28 mouse cellular contexts compared by ENCODE assay signal in genomic region chr4:129140808-129141207, GRCm38 (mm10). TPM values are rescaled to one million over a fixed set of nuclear protein-coding genes. Genes with fewer than 3 reads are reported as not detected.
DNase-seq lines count a peak whose midpoint lies in the region; ATAC-seq and TF ChIP-seq lines count a peak whose summit lies in the region.
"Had no signal": no experiment of that assay in that cellular context is flagged by ENCODE, and none has a peak within 500 bp of the region (broad histone marks: within the 10 kb centered on the region; RNA-seq: fewer than 3 reads in every experiment).

No protein-coding gene starts in this region.

- no peak overlapping the region for H3K4me2 ChIP-seq in heart, postnatal 0 days (ENCODE audit: low read depth, low read length)
- H3K4me2 ChIP-seq in liver, postnatal 0 days (ENCODE audit: low read depth, low read length) = 0 out of 2 replicates have a peak overlapping the region, but pooled peaks have one; percentile 1
- H3K4me2 ChIP-seq: embryonic facial prominence, embryonic 12.5 days; hindbrain, embryonic 12.5 days; midbrain, embryonic 12.5 days; neural tube, embryonic 12.5 days had no signal

- no peak overlapping the region for H3K4me3 ChIP-seq in heart, postnatal 0 days (ENCODE audit: low read depth, low read length)
- H3K4me3 ChIP-seq in G1E (ENCODE audit: low read depth, low read length) = no peak overlapping the region; the same call in 1 of the 2 replicates
- no peak overlapping the region for H3K4me3 ChIP-seq in liver, postnatal 0 days (ENCODE audit: low read depth, low read length)
- H3K4me3 ChIP-seq: embryonic facial prominence, embryonic 12.5 days; heart, embryonic 12.5 days; hindbrain, embryonic 12.5 days; left cerebral cortex, adult 2 months; limb, embryonic 10.5 days; midbrain, embryonic 12.5 days; neural tube, embryonic 12.5 days had no signal

- TF ChIP-seq CTCF in heart, postnatal 0 days (IDR thresholded peaks at IDR 0.05; ENCODE audit: low read depth) = no peak
- TF ChIP-seq CTCF in G1E (IDR thresholded peaks at IDR 0.05; ENCODE audit: low read depth, low read length) = no peak
- no peak for TF ChIP-seq CTCF in liver, postnatal 0 days (IDR thresholded peaks at IDR 0.05; ENCODE audit: low read depth)

- H3K36me3 ChIP-seq in heart, postnatal 0 days (replicated peaks; ENCODE audit: control insufficient read depth, insufficient read depth, low read length) = no peaks in the 10 kb centered on the region; the same call in none of the 2 replicates
- H3K36me3 ChIP-seq in G1E (replicated peaks) = peaks cover 48% of the 10 kb centered on the region
- no peaks in the 10 kb centered on the region for H3K36me3 ChIP-seq in liver, postnatal 0 days (replicated peaks; ENCODE audit: insufficient read depth, low read length)
- H3K36me3 ChIP-seq: hindbrain, embryonic 12.5 days; midbrain, embryonic 12.5 days had no signal

- H3K27me3 ChIP-seq in heart, postnatal 0 days (ENCODE audit: control insufficient read depth, insufficient read depth, low read length) = peaks cover 8% of the 10 kb centered on the region
- peaks cover 16% of the 10 kb centered on the region for H3K27me3 ChIP-seq in G1E (ENCODE audit: insufficient read depth, low read length)
- H3K27me3 ChIP-seq in liver, postnatal 0 days (ENCODE audit: insufficient read depth, low read length) = peaks cover 33% of the 10 kb centered on the region

- intact Hi-C loops in heart, postnatal 10 days (cut with DNase I) = no loop called here

- H3K9ac ChIP-seq in heart, postnatal 0 days (replicated peaks; ENCODE audit: low read depth, low read length) = no peak overlapping the region
- H3K9ac ChIP-seq in liver, postnatal 0 days (replicated peaks) = no peak overlapping the region
- H3K9ac ChIP-seq: embryonic facial prominence, embryonic 12.5 days; heart, embryonic 12.5 days; hindbrain, embryonic 12.5 days; midbrain, embryonic 12.5 days; neural tube, embryonic 12.5 days had no signal

- TF ChIP-seq EP300 in heart, postnatal 0 days (IDR thresholded peaks at IDR 0.05; ENCODE audit: low read depth) = no peak
- TF ChIP-seq EP300 in liver, postnatal 0 days (IDR thresholded peaks at IDR 0.05; ENCODE audit: low read depth) = peak; percentile 28; the same call in 1 of the 2 replicates

- WGBS in heart, postnatal 0 days = 85% methylated on average over 4 of the region's 4 CpGs
- WGBS in liver, postnatal 0 days (ENCODE audit: insufficient replicate concordance) = 47% methylated on average over 4 of the region's 4 CpGs

- H3K9me3 ChIP-seq in heart, postnatal 0 days (replicated peaks; ENCODE audit: control insufficient read depth, low read length) = no peaks in the 10 kb centered on the region
- no peaks in the 10 kb centered on the region for H3K9me3 ChIP-seq in G1E (replicated peaks)
- H3K9me3 ChIP-seq in liver, postnatal 0 days (ENCODE audit: low read length) = no peaks in the 10 kb centered on the region
- H3K9me3 ChIP-seq: embryonic facial prominence, embryonic 12.5 days; heart, embryonic 12.5 days; hindbrain, embryonic 12.5 days; limb, embryonic 10.5 days; midbrain, embryonic 12.5 days; neural tube, embryonic 12.5 days had no signal

- H3K27ac ChIP-seq in heart, postnatal 0 days (ENCODE audit: low read depth) = peak overlapping the region; percentile 86
- H3K27ac ChIP-seq in liver, postnatal 0 days (ENCODE audit: low read depth) = peak overlapping the region; percentile 29; the same call in 1 of the 2 replicates
- H3K27ac ChIP-seq: embryonic facial prominence, embryonic 12.5 days; hindbrain, embryonic 12.5 days; limb, embryonic 10.5 days; midbrain, embryonic 12.5 days; neural tube, embryonic 12.5 days had no signal

- no peak for DNase-seq in heart, postnatal 0 days (ENCODE audit: low spot score)
- DNase-seq in heart, postnatal 10 days = no peak
- DNase-seq in G1E (ENCODE audit: low spot score) = peak; percentile 54
- DNase-seq in c-Kit-positive CD71-positive TER-119-positive erythroid progenitor cells, embryonic 14.5 days (ENCODE audit: low spot score) = peak; percentile 64
- no peak for DNase-seq in liver, postnatal 0 days
- no peak for DNase-seq in natural killer cell, adult 2 months (ENCODE audit: low spot score in 2 of 2)
- no peak for DNase-seq in cerebellum, adult 11 months
- DNase-seq in cerebellum, adult 18-20 months = no peak
- DNase-seq: adrenal gland, postnatal 10 days; cerebellum, adult 8-10 months; gastrocnemius, postnatal 25 days; kidney, adult 2 months; kidney, postnatal 14 days; lung, adult 18-20 months; lung, postnatal 14 days; thymus, postnatal 36 days had no signal

- H3K4me1 ChIP-seq in heart, postnatal 0 days (ENCODE audit: control insufficient read depth, insufficient read depth) = peaks cover 36% of the 10 kb centered on the region
- peaks cover 90% of the 10 kb centered on the region for H3K4me1 ChIP-seq in G1E (ENCODE audit: insufficient read depth, low read depth, low read length)
- peaks cover 40% of the 10 kb centered on the region for H3K4me1 ChIP-seq in liver, postnatal 0 days (ENCODE audit: insufficient read depth)

- no peak for ATAC-seq in heart, postnatal 0 days (ENCODE audit: insufficient read depth, low read depth)
- ATAC-seq in G1E (ENCODE audit: extremely low read depth, insufficient number of reproducible peaks, low FRiP score, poor library complexity, severe bottlenecking) = peak; percentile 54
- peak; percentile 5; the same call in 1 of the 2 replicates for ATAC-seq in liver, postnatal 0 days
- ATAC-seq: activated CD4-positive, CD25-positive, alpha-beta regulatory T cell, adult 4 months; forebrain, embryonic 14.5 days; inflammation-experienced regulatory T-cells, adult 6 months had no signal

RNA-seq across cellular contexts. Expression of gene Fndc5, which starts 4.0 kb away (rescaled TPM):
- total RNA-seq in heart, postnatal 0 days (2014; rRNA removed; ENCODE audit: low replicate concordance) = 41.7 and 71.1 TPM in 2 replicates
- 50.7 and 51.3 TPM in 2 replicates for polyA plus RNA-seq in heart, postnatal 0 days (2015; fragmentation: Nextera tagmentation; extraction: Ambion mirVana)
- total RNA-seq in heart, postnatal 10 days (2021) = 100 to 1,000 TPM; 162 to 167 TPM
- 25.0 and 31.2 TPM in 2 replicates for total RNA-seq in G1E (2014; fragmentation: Nextera tagmentation)
- total RNA-seq in G1E (2017) = 6.5 and 7.2 TPM in 2 replicates
- 6.7 and 9.4 TPM in 2 replicates for polyA plus RNA-seq in G1E (2012)
- polyA plus RNA-seq in liver, postnatal 0 days (2015; fragmentation: Nextera tagmentation; extraction: Ambion mirVana) = 0.32 and 0.52 TPM in 2 replicates
- total RNA-seq: monocyte, adult 5-6 weeks had no signal

RNA-seq across cellular contexts. Expression of gene Hpca, which starts 19.0 kb away (rescaled TPM):
- total RNA-seq in heart, postnatal 0 days (2014; rRNA removed; ENCODE audit: low replicate concordance) = not detected in 2 replicates
- 0.16 and 0.25 TPM in 2 replicates for polyA plus RNA-seq in heart, postnatal 0 days (2015; fragmentation: Nextera tagmentation; extraction: Ambion mirVana)
- under 1 TPM in 1 of 2 experiments, not detected in 1; 0.47 TPM for total RNA-seq in heart, postnatal 10 days (2021)
- 1.1 TPM in 1 of 2 replicates, not detected in the other for total RNA-seq in G1E (2014; fragmentation: Nextera tagmentation)
- total RNA-seq in G1E (2017) = not detected in 2 replicates
- polyA plus RNA-seq in G1E (2012) = not detected in 2 replicates
- 0.18 and 0.40 TPM in 2 replicates for polyA plus RNA-seq in liver, postnatal 0 days (2015; fragmentation: Nextera tagmentation; extraction: Ambion mirVana)
- total RNA-seq: gastrocnemius, postnatal 25 days; monocyte, adult 5-6 weeks had no signal
- polyA plus RNA-seq: activated CD4-positive, CD25-positive, alpha-beta regulatory T cell, adult 4 months; inflammation-experienced regulatory T-cells, adult 6 months had no signal

RNA-seq across cellular contexts. Expression of gene Tmem54, which starts 35.5 kb away (rescaled TPM):
- 1.1 TPM in 1 of 2 replicates, not detected in the other for total RNA-seq in heart, postnatal 0 days (2014; rRNA removed; ENCODE audit: low replicate concordance)
- polyA plus RNA-seq in heart, postnatal 0 days (2015; fragmentation: Nextera tagmentation; extraction: Ambion mirVana) = not detected in 2 replicates
- not detected for total RNA-seq in heart, postnatal 10 days (2021)
- total RNA-seq in G1E (2014; fragmentation: Nextera tagmentation) = not detected in 2 replicates
- not detected in 2 replicates for total RNA-seq in G1E (2017)
- not detected in 2 replicates for polyA plus RNA-seq in G1E (2012)
- 0.26 TPM in 1 of 2 replicates, not detected in the other for polyA plus RNA-seq in liver, postnatal 0 days (2015; fragmentation: Nextera tagmentation; extraction: Ambion mirVana)
- total RNA-seq: adrenal gland, postnatal 10 days; gastrocnemius, postnatal 25 days; left cerebral cortex, adult 2 months; monocyte, adult 5-6 weeks had no signal
- polyA plus RNA-seq: activated CD4-positive, CD25-positive, alpha-beta regulatory T cell, adult 4 months; cortical plate, adult 2 months; forebrain, embryonic 14.5 days; inflammation-experienced regulatory T-cells, adult 6 months had no signal

RNA-seq across cellular contexts. Expression of gene S100pbp, which starts 48.7 kb away (rescaled TPM):
- 16.0 and 24.5 TPM in 2 replicates for total RNA-seq in heart, postnatal 0 days (2014; rRNA removed; ENCODE audit: low replicate concordance)
- polyA plus RNA-seq in heart, postnatal 0 days (2015; fragmentation: Nextera tagmentation; extraction: Ambion mirVana) = 5.9 and 6.9 TPM in 2 replicates
- 10 to 100 TPM; 18.0 to 21.7 TPM for total RNA-seq in heart, postnatal 10 days (2021)
- 124 and 145 TPM in 2 replicates for total RNA-seq in G1E (2014; fragmentation: Nextera tagmentation)
- total RNA-seq in G1E (2017) = 47.9 and 57.6 TPM in 2 replicates
- 3.4 and 4.5 TPM in 2 replicates for polyA plus RNA-seq in G1E (2012)
- polyA plus RNA-seq in liver, postnatal 0 days (2015; fragmentation: Nextera tagmentation; extraction: Ambion mirVana) = 3.5 and 3.6 TPM in 2 replicates

RNA-seq across cellular contexts. Expression of gene Yars, which starts 48.8 kb away (rescaled TPM):
- total RNA-seq in heart, postnatal 0 days (2014; rRNA removed; ENCODE audit: low replicate concordance) = 24.7 and 27.3 TPM in 2 replicates
- polyA plus RNA-seq in heart, postnatal 0 days (2015; fragmentation: Nextera tagmentation; extraction: Ambion mirVana) = 30.8 and 31.5 TPM in 2 replicates
- total RNA-seq in heart, postnatal 10 days (2021) = 10 to 100 TPM; 38.8 to 39.2 TPM
- total RNA-seq in G1E (2014; fragmentation: Nextera tagmentation) (106 and 115 TPM in 2 replicates), G1E (2017) (74.5 and 79.1 TPM in 2 replicates)
- polyA plus RNA-seq in G1E (2012) = 65.8 and 74.8 TPM in 2 replicates
- polyA plus RNA-seq in liver, postnatal 0 days (2015; fragmentation: Nextera tagmentation; extraction: Ambion mirVana) = 23.0 and 25.7 TPM in 2 replicates

Comparison
In these comparisons a context has a peak if more than half of its experiments do, and no peak if none do; other contexts are left out.
1. DNase-seq: peak in G1E (single experiment) and c-Kit-positive CD71-positive TER-119-positive erythroid progenitor cells, embryonic 14.5 days (single experiment); none in heart, postnatal 0 days (single experiment), heart, postnatal 10 days (0 of 2), liver, postnatal 0 days (single experiment), natural killer cell, adult 2 months (0 of 2), cerebellum, adult 11 months (single experiment) and cerebellum, adult 18-20 months (0 of 2).